Comparison of ENCODE assay signal across 8 mouse cellular contexts in the genomic region with DNA sequence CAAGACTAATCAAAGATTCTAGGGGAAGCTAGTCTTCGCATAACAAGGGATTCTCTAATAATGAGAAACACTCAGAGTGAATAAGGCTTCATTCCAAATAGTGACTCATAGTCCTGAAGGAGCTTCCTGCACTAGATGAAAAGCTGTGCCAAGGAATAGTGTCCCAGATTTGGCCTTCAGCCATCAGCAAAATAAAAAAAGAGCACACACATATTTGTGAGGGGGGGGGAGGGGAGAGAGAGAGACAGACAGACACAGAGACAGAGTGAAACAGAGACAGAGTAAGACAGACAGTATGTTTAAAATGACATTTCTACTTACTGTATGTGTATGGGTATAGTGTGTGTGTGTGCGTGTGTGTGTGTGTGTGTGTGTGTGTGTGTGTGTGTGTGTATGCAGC.
DNase-seq lines count a peak whose midpoint lies in the region; ATAC-seq lines count a peak whose summit lies in the region.

No protein-coding gene starts in this region.

- no peaks in the 10 kb centered on the region for H3K27me3 ChIP-seq in hindbrain, embryonic 14.5 days (ENCODE audit: control insufficient read depth, insufficient read depth, low read length)
- H3K27me3 ChIP-seq in hindbrain, embryonic 12.5 days = 0 out of 2 replicates have a peak, but pooled peaks cover 3% of the 10 kb centered on the region
- H3K27me3 ChIP-seq in heart, embryonic 13.5 days (replicated peaks) = no peaks in the 10 kb centered on the region
- H3K27me3 ChIP-seq in stomach, embryonic 15.5 days (replicated peaks) = no peaks in the 10 kb centered on the region; the same call in 1 of the 2 replicates

- H3K9ac ChIP-seq in hindbrain, embryonic 14.5 days = no peak overlapping the region
- H3K9ac ChIP-seq in hindbrain, embryonic 12.5 days = no peak overlapping the region
- H3K9ac ChIP-seq in heart, embryonic 13.5 days = no peak overlapping the region
- no peak overlapping the region for H3K9ac ChIP-seq in stomach, embryonic 15.5 days

- H3K4me2 ChIP-seq in hindbrain, embryonic 14.5 days (replicated peaks) = no peak overlapping the region
- no peak overlapping the region for H3K4me2 ChIP-seq in hindbrain, embryonic 12.5 days (replicated peaks)
- H3K4me2 ChIP-seq in heart, embryonic 13.5 days = no peak overlapping the region
- no peak overlapping the region for H3K4me2 ChIP-seq in stomach, embryonic 15.5 days

- no peak for ATAC-seq in hindbrain, embryonic 14.5 days (ENCODE audit: low FRiP score)
- no peak for ATAC-seq in hindbrain, embryonic 12.5 days (ENCODE audit: low FRiP score)
- ATAC-seq in heart, embryonic 13.5 days (ENCODE audit: extremely low read depth, insufficient number of reproducible peaks, low FRiP score, low TSS enrichment) = no peak
- no peak; the same call in 1 of the 2 replicates for ATAC-seq in stomach, embryonic 15.5 days (ENCODE audit: insufficient read depth, low FRiP score, low read depth)

- peaks cover 2% of the 10 kb centered on the region; the same call in 1 of the 2 replicates for H3K4me1 ChIP-seq in hindbrain, embryonic 14.5 days (replicated peaks; ENCODE audit: control insufficient read depth, insufficient read depth, low read length)
- H3K4me1 ChIP-seq in hindbrain, embryonic 12.5 days = peaks cover 16% of the 10 kb centered on the region
- H3K4me1 ChIP-seq in heart, embryonic 13.5 days = peaks cover 20% of the 10 kb centered on the region
- H3K4me1 ChIP-seq in stomach, embryonic 15.5 days = no peaks in the 10 kb centered on the region

- no peaks in the 10 kb centered on the region for H3K9me3 ChIP-seq in hindbrain, embryonic 14.5 days (ENCODE audit: control insufficient read depth, low read length)
- H3K9me3 ChIP-seq in hindbrain, embryonic 12.5 days (replicated peaks) = no peaks in the 10 kb centered on the region
- no peaks in the 10 kb centered on the region for H3K9me3 ChIP-seq in heart, embryonic 13.5 days
- H3K9me3 ChIP-seq in stomach, embryonic 15.5 days = no peaks in the 10 kb centered on the region

- peak; percentile 57 for DNase-seq in hindbrain, embryonic 14.5 days (ENCODE audit: low spot score)
- DNase-seq in right cerebral cortex, adult 2 months (ENCODE audit: low spot score in 2 of 2) = peak; percentile 39 to 53
- DNase-seq in right cerebral cortex, postnatal 25 days = no peak
- DNase-seq in spleen, postnatal 4 days (ENCODE audit: low spot score in 2 of 2) = no peak
- DNase-seq in thymus, postnatal 36 days = no peak

- WGBS in hindbrain, embryonic 14.5 days = 62% methylated on average over 2 of the region's 2 CpGs
- WGBS in hindbrain, embryonic 12.5 days = 69% methylated on average over 2 of the region's 2 CpGs
- 49% methylated on average over 2 of the region's 2 CpGs for WGBS in heart, embryonic 13.5 days
- 58% methylated on average over 2 of the region's 2 CpGs for WGBS in stomach, embryonic 15.5 days

- no peak overlapping the region for H3K4me3 ChIP-seq in hindbrain, embryonic 14.5 days (replicated peaks; ENCODE audit: low read length)
- H3K4me3 ChIP-seq in hindbrain, embryonic 12.5 days = no peak overlapping the region
- H3K4me3 ChIP-seq in heart, embryonic 13.5 days = no peak overlapping the region
- no peak overlapping the region for H3K4me3 ChIP-seq in stomach, embryonic 15.5 days (replicated peaks)

- H3K27ac ChIP-seq in hindbrain, embryonic 14.5 days = no peak overlapping the region
- H3K27ac ChIP-seq in hindbrain, embryonic 12.5 days = no peak overlapping the region
- H3K27ac ChIP-seq in heart, embryonic 13.5 days (replicated peaks) = peak overlapping the region; percentile 42; the same call in 1 of the 2 replicates
- H3K27ac ChIP-seq in stomach, embryonic 15.5 days = 0 out of 2 replicates have a peak overlapping the region, but pooled peaks have one; percentile 3

- no peaks in the 10 kb centered on the region for H3K36me3 ChIP-seq in hindbrain, embryonic 14.5 days (replicated peaks; ENCODE audit: control insufficient read depth, insufficient read depth)
- H3K36me3 ChIP-seq in hindbrain, embryonic 12.5 days = no peaks in the 10 kb centered on the region
- no peaks in the 10 kb centered on the region for H3K36me3 ChIP-seq in heart, embryonic 13.5 days
- H3K36me3 ChIP-seq in stomach, embryonic 15.5 days = no peaks in the 10 kb centered on the region

Comparison
In these comparisons a context has a peak if more than half of its experiments do, and no peak if none do; other contexts are left out.
1. DNase-seq: peak in hindbrain, embryonic 14.5 days (single experiment) and right cerebral cortex, adult 2 months (2 of 2); none in right cerebral cortex, postnatal 25 days (single experiment), spleen, postnatal 4 days (0 of 2) and thymus, postnatal 36 days (0 of 2).
2. H3K27ac ChIP-seq: peak in heart, embryonic 13.5 days (single experiment) and stomach, embryonic 15.5 days (single experiment); none in hindbrain, embryonic 14.5 days (single experiment) and hindbrain, embryonic 12.5 days (single experiment).